Mouse (Mus musculus): Measurements from ENCODE around the gene Fgf3. TPM values are rescaled to one million over a fixed set of nuclear protein-coding genes. Genes with fewer than 3 reads are reported as not detected.
"Not testable (repeated sequence)": the region's sequence is repeated elsewhere in the genome, so short reads cannot be mapped to it uniquely, and the experiment has no call there.

Gene Fgf3
- total and polyA plus RNA-seq, 2 experiments = not detected

DNA sequence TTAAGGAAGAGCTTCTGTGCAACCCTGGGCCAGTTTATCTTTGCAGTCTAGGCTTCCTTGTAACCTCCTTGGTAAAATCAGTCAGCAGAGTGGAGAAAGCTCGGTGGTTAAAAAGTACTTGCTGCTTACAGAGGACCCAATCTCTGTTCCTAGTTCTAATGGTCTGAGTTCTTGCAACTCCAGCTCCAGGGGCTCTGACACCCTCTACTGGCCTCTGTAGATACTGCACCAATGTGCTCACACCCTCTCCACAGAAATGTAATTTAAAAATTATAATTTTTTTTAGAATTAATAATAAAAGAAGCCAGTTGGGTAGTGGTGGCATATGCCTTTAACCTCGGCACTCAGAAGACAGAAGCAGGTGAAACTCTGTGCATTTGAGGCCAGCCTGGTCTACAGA lies 49.8 kb downstream of the Fgf3 start:
- WGBS = 76% methylated on average over 2 of the region's 2 CpGs
- TF ChIP-seq CTCF (IDR thresholded peaks at IDR 0.05; ENCODE audit: low read depth, low read length) (0 out of 2 replicates have a peak, but pooled peaks have one; percentile 7), POLR2A (IDR thresholded peaks at IDR 0.05; ENCODE audit: extremely low read depth, insufficient read depth, low read length) (no peak)
- DNase-seq (ENCODE audit: extremely low read depth, low read depth, low spot score) = no peak
- H3K9ac ChIP-seq (ENCODE audit: low read depth, low read length) = no peak overlapping the region
- peaks cover 7% of the 10 kb centered on the region; the same call in 1 of the 2 replicates for H3K27me3 ChIP-seq (ENCODE audit: control insufficient read depth, insufficient read depth, low read length)
- no peaks in the 10 kb centered on the region for H3K4me1 ChIP-seq (ENCODE audit: control insufficient read depth, insufficient read depth, low read length)
- H3K4me3 ChIP-seq (ENCODE audit: insufficient read depth, low read depth, low read length) = no peak overlapping the region
- H3K27ac ChIP-seq (replicated peaks; ENCODE audit: insufficient read depth, low read depth, low read length) = no peak overlapping the region
- no peaks in the 10 kb centered on the region for H3K79me2 ChIP-seq (ENCODE audit: control insufficient read depth, insufficient read depth, low read length)
- no peaks in the 10 kb centered on the region for H3K36me3 ChIP-seq (ENCODE audit: control insufficient read depth, insufficient read depth, low read length)

DNA sequence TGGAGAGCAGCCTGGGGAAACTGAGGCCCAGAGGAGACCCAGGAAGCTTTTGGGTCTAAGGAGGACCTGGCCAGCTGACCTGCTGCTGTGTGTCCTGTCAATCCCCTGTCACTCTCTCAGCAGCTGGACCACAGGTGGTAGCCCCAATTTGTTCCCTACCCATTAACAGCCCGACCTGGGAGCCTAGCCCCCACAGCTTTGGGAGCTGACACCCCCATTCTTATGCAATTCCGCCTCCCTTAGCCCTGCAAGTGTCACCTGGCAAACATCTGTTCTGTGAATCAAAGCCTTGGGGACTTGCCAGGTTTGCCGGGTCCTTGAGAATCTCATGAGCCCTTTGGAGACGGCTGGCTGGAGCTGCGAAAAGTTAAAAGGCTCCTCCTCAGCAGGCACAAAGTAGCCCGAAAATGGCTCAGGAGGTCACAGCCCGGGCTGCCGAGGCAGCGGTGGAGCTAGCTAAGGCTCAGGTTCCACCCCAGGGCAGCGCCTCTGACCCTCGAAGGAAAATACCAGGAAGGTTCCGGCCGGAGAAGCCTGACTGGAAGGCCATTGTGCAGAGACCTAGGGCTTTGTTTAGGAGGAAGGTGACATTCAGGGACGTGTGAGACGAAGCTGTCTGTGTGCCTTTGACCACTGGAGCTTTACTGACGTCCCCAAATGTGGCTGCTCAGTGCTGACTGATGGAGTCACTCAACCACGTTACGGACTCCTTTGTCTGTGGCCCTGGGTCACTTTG lies 50.8 kb downstream of the Fgf3 start:
- no peak for DNase-seq (ENCODE audit: extremely low read depth, low read depth, low spot score)
- H3K4me3 ChIP-seq (ENCODE audit: insufficient read depth, low read depth, low read length) = no peak overlapping the region

DNA sequence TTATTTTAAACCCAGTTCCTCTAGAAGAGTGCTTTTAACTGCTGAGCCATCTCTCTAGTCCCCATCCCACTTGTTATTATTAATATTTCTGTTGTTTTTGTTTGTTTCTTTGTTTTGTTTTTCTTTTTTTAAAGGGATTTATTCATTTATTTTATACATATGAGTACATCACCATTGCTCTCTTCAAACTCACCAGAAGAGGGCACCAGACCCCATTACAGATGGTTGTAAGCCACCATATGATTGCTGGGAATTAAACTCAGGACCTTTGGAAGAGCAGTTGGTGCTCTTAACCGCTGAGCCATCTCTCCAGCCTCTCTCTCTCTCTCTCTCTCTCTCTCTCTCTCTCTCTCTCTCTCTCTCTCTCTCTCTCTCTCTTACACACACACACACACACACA lies 52.8 kb downstream of the Fgf3 start:
- H3K79me2 ChIP-seq (ENCODE audit: control insufficient read depth, insufficient read depth, low read length); H3K9ac ChIP-seq (ENCODE audit: low read depth, low read length); H3K4me3 ChIP-seq (ENCODE audit: insufficient read depth, low read depth, low read length); DNase-seq (ENCODE audit: extremely low read depth, low read depth, low spot score); H3K27me3 ChIP-seq (ENCODE audit: control insufficient read depth, insufficient read depth, low read length); H3K4me1 ChIP-seq (ENCODE audit: control insufficient read depth, insufficient read depth, low read length); H3K27ac ChIP-seq (replicated peaks; ENCODE audit: insufficient read depth, low read depth, low read length); H3K36me3 ChIP-seq (ENCODE audit: control insufficient read depth, insufficient read depth, low read length): not testable (repeated sequence)
- WGBS = 100% methylated on average over 1 of the region's 1 CpGs

More for the DNA sequence above, 50.8 kb downstream of the Fgf3 start:
- no peak overlapping the region for H3K27ac ChIP-seq (replicated peaks; ENCODE audit: insufficient read depth, low read depth, low read length)
- H3K9ac ChIP-seq (ENCODE audit: low read depth, low read length) = no peak overlapping the region
- WGBS = 15% methylated on average over 18 of the region's 18 CpGs
- H3K36me3 ChIP-seq (ENCODE audit: control insufficient read depth, insufficient read depth, low read length) = no peaks in the 10 kb centered on the region
- no peaks in the 10 kb centered on the region for H3K79me2 ChIP-seq (ENCODE audit: control insufficient read depth, insufficient read depth, low read length)
- peaks cover 7% of the 10 kb centered on the region; the same call in 1 of the 2 replicates for H3K27me3 ChIP-seq (ENCODE audit: control insufficient read depth, insufficient read depth, low read length)
- TF ChIP-seq CTCF (IDR thresholded peaks at IDR 0.05; ENCODE audit: low read depth, low read length) = no peak
- TF ChIP-seq POLR2A (IDR thresholded peaks at IDR 0.05; ENCODE audit: extremely low read depth, insufficient read depth, low read length) = no peak
- H3K4me1 ChIP-seq (ENCODE audit: control insufficient read depth, insufficient read depth, low read length) = no peaks in the 10 kb centered on the region

DNA sequence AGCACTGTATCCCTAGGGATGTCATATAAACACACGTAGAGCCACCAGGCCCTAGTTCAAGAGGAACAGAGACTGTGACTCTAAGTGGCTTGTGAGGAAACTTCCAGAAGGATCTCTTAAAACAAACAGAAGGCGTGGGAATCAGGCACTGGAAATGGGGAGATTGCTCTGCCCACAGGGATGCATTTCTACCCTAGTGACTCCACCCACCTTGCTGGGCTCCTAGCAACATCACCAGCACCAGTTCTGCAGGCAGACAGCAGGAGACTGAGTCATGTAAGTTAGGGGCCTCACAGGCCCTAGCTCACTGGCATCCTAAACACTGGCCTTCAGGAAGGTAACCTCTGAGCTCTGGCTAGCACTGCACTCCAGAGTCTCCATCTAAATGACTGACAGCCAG lies 54.0 kb downstream of the Fgf3 start:
- Histone ChIP-seq H3K79me2 (ENCODE audit: control insufficient read depth, insufficient read depth, low read length) (no peaks in the 10 kb centered on the region), H3K27me3 (ENCODE audit: control insufficient read depth, insufficient read depth, low read length) (peaks cover 15% of the 10 kb centered on the region), H3K27ac (replicated peaks; ENCODE audit: insufficient read depth, low read depth, low read length) (no peak overlapping the region), H3K9ac (ENCODE audit: low read depth, low read length) (no peak overlapping the region), H3K4me1 (ENCODE audit: control insufficient read depth, insufficient read depth, low read length) (no peaks in the 10 kb centered on the region), H3K36me3 (ENCODE audit: control insufficient read depth, insufficient read depth, low read length) (no peaks in the 10 kb centered on the region), H3K4me3 (ENCODE audit: insufficient read depth, low read depth, low read length) (no peak overlapping the region)
- WGBS = 83% methylated on average over 2 of the region's 2 CpGs
- DNase-seq (ENCODE audit: extremely low read depth, low read depth, low spot score) = no peak
- TF ChIP-seq POLR2A (IDR thresholded peaks at IDR 0.05; ENCODE audit: extremely low read depth, insufficient read depth, low read length) (no peak), CTCF (IDR thresholded peaks at IDR 0.05; ENCODE audit: low read depth, low read length) (no peak)

DNA sequence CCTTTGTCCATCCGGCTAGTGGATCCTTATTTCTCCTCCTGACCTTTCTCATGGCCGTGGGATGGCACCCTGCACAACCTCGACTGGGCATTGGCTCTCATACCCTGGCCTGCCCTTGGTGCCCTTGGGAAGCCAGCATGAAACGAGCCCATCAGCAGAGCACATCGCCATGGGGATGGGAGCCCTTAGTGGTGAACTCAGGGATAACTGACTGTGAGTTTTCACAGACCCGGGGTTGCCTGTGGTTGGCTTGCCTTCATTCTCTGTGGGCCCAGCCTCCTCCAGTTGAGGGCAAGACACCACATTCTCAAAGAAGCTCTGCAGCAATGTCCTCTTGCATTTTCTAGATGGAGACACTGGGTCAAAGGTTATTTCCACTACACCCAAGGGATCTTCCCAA lies 54.4 kb downstream of the Fgf3 start:
- H3K4me1 ChIP-seq (ENCODE audit: control insufficient read depth, insufficient read depth, low read length) = no peaks in the 10 kb centered on the region
- H3K9ac ChIP-seq (ENCODE audit: low read depth, low read length) = no peak overlapping the region
- H3K27ac ChIP-seq (replicated peaks; ENCODE audit: insufficient read depth, low read depth, low read length) = no peak overlapping the region
- peaks cover 18% of the 10 kb centered on the region for H3K27me3 ChIP-seq (ENCODE audit: control insufficient read depth, insufficient read depth, low read length)
- 61% methylated on average over 6 of the region's 6 CpGs for WGBS
- H3K4me3 ChIP-seq (ENCODE audit: insufficient read depth, low read depth, low read length) = no peak overlapping the region
- DNase-seq (ENCODE audit: extremely low read depth, low read depth, low spot score) = no peak
- H3K79me2 ChIP-seq (ENCODE audit: control insufficient read depth, insufficient read depth, low read length) = no peaks in the 10 kb centered on the region
- TF ChIP-seq CTCF (IDR thresholded peaks at IDR 0.05; ENCODE audit: low read depth, low read length) (no peak), POLR2A (IDR thresholded peaks at IDR 0.05; ENCODE audit: extremely low read depth, insufficient read depth, low read length) (no peak)
- no peaks in the 10 kb centered on the region for H3K36me3 ChIP-seq (ENCODE audit: control insufficient read depth, insufficient read depth, low read length)

Other genes starting within 250 kb of the Fgf3 start
- gene Ano1, start 86.1 kb upstream of the Fgf3 start, total RNA-seq (2014; rRNA removed) = 1.9 and 2.4 TPM in 2 replicates
- gene Ano1, start 86.1 kb upstream of the Fgf3 start, polyA plus RNA-seq (2012; rRNA removed) = 0.97 and 1.6 TPM in 2 replicates
- gene Fgf4, start 9.3 kb downstream of the Fgf3 start, total RNA-seq (2014; rRNA removed) = not detected in 2 replicates
- not detected in 2 replicates for gene Fgf4, start 9.3 kb downstream of the Fgf3 start, polyA plus RNA-seq (2012; rRNA removed)
- not detected in 2 replicates for gene Fgf15, start 58.4 kb downstream of the Fgf3 start, total RNA-seq (2014; rRNA removed)
- gene Fgf15, start 58.4 kb downstream of the Fgf3 start, polyA plus RNA-seq (2012; rRNA removed) = not detected in 2 replicates
- 8.9 and 10.6 TPM in 2 replicates for gene LTO1, start 77.0 kb downstream of the Fgf3 start, total RNA-seq (2014; rRNA removed)
- gene LTO1, start 77.0 kb downstream of the Fgf3 start, polyA plus RNA-seq (2012; rRNA removed) = 10.1 and 11.2 TPM in 2 replicates
- 42.5 and 49.3 TPM in 2 replicates for gene Ccnd1, start 101.8 kb downstream of the Fgf3 start, total RNA-seq (2014; rRNA removed)
- gene Ccnd1, start 101.8 kb downstream of the Fgf3 start, polyA plus RNA-seq (2012; rRNA removed) = 36.4 and 55.0 TPM in 2 replicates